Mouse (Mus musculus) gastrocnemius, adult 2 months (tissue): ENCODE measurements around the gene Gm17581. TPM values are rescaled to one million over a fixed set of nuclear protein-coding genes. Genes with fewer than 3 reads are reported as not detected.

Experiments used
- DNase-seq: peaks from one replicate; pipeline ENCODE4 v3.0.0; 2022
- H3K27ac ChIP-seq: fragments of 200-600 bp; 2 replicates; pipeline ENCODE4 v1.8.1; 2022; ENCODE audit warnings: mild to moderate bottlenecking
- H3K4me3 ChIP-seq: fragments of 200-600 bp; 2 replicates; pipeline ENCODE4 v1.8.1; 2022; ENCODE audit warnings: mild to moderate bottlenecking, moderate library complexity
- CTCF ChIP-seq: fragments of 200-600 bp; IDR thresholded peaks from 2 replicates; pipeline ENCODE4 v1.8.1; 2022; ENCODE audit warnings: antibody characterized with exemption, mild to moderate bottlenecking, moderate library complexity
- intact Hi-C: fragments of 180-260 bp; cut with DNase I; formaldehyde crosslinking; loops from one replicate; pipeline ENCODE4 v1.15.1; 2025
- total RNA-seq, 2 experiments: library from RNA; stranded (reverse); gene quantifications; 2 replicates each; pipeline ENCODE4 v1.2.3; 2021

The Gm17581 gene
- total RNA-seq, 2 experiments from 2014 or later: not detected

DNA sequence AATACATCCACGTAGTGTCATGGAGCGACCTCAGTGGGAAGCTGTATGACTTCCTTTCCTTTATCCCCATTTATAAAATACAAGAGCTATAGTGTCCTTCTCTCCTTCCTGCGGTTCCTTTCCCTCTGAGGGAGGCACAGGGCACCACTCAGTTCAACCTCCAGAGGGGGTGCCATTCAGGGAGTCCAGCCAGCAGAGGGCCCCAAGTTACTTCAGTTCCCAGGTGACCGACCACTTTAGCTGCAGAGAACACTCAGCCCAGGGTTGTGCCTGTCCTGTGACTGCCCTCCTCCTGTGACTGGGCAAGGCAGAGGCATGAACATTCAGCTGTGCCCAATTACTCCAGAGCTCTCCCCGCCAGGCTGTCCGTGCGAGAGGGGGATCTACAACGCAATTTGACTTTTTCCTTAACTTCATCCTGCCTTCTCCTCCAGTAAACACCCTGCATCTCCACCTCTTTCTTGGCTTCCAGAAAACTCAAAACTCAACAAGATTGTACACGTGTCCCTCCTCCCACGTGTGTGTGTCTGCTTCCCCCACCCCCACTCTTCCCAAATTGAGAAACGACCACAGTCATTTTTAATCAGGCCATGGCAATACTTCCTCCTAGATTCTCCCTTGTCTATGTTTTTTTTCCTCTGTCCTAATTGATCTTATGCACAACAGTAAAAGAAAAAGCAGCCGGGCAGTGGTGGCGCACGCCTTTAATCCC lies 21.3 kb upstream of the Gm17581 start:
- intact Hi-C loops: no loop called here
- DNase-seq: no peak
- H3K4me3 ChIP-seq: no peak overlapping the region
- H3K27ac ChIP-seq: no peak overlapping the region
- TF ChIP-seq CTCF: peak; percentile 18; the same call in 1 of the 2 replicates

GRCm38 (mm10) chr2:155755746-155756145 lies 20.1 kb upstream of the Gm17581 start:
- intact Hi-C loops: no loop called here
- Histone ChIP-seq H3K4me3 (no peak overlapping the region), H3K27ac (no peak overlapping the region)
- TF ChIP-seq CTCF: peak; percentile 65
- peak; percentile 56 for DNase-seq

DNA sequence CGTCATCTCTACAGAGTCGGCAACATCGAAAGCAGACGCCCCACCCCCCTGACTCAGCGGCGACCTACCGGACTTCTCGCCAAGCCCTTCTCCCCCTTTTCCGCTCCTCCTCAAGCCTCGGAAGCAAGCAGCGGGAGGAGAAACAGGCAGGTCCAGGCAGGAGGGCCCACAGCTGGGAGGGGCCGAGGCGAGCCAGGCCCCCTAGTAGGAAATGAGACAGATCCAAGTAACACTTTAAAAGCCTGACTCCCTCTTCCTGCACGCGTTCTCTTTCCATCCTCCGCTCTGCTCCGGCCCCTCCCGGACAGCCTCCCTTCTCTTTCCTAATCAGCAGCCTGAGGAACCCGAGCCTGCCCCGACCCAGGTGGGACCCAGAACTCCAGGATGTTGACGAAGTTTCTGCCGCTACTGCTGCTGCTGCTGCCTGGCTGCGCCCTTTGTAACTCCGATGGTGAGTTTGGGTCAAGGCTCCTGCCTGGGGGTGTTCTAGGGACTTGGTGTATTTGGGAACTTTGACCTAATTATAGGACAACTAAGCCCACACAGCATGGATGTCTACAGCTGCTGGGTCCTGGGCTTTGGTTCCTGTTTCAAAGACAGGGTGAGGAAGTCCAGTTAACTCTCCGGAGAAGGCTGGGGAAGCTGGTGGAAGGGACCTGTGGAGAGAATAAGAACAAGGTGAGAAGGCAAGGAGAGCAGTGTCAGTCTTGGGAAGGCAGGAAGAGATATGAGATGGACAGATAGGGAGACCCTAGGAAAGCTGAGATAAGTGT lies 15.5 kb upstream of the Gm17581 start, which contains the start of gene Procr:
Procr (plus strand) TSS at position 104 of the 773 bp plus-strand sequence.
- H3K27ac ChIP-seq: peak within 1 kb of the TSS; percentile 81
- TF ChIP-seq CTCF: no peak
- intact Hi-C loops: no loop called here
- peak within 1 kb of the TSS; percentile 75 for H3K4me3 ChIP-seq
- peak; percentile 77 for DNase-seq

GRCm38 (mm10) chr2:155749394-155749793 lies 13.7 kb upstream of the Gm17581 start:
- TF ChIP-seq CTCF: no peak
- Histone ChIP-seq H3K4me3 (no peak overlapping the region), H3K27ac (no peak overlapping the region)
- no peak for DNase-seq
- intact Hi-C loops: no loop called here

DNA sequence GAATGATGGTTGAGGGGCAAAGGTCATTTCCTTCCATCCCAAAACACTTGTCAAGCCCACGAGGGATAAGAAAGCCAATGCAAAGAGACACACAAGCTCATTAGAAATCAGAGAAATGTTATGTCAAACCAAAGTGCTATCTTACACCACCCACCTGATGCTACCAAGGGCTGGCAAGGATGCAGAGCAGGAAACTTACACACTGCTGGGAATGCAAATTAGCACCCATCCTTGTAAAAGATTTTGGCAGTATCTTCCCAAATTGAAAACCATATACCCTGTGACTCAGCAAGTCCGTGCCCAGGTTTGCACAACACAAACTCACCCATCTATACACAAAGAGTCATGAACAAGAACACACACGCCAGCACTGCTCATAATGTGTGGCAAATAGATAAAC lies 9.8 kb upstream of the Gm17581 start:
- no peak for DNase-seq
- TF ChIP-seq CTCF: no peak
- H3K4me3 ChIP-seq: no peak overlapping the region
- H3K27ac ChIP-seq: no peak overlapping the region
- intact Hi-C loops: no loop called here

GRCm38 (mm10) chr2:155743351-155743750 lies 7.7 kb upstream of the Gm17581 start:
- no peak for TF ChIP-seq CTCF
- intact Hi-C loops: no loop called here
- no peak for DNase-seq
- H3K4me3 ChIP-seq: no peak overlapping the region
- H3K27ac ChIP-seq: no peak overlapping the region

GRCm38 (mm10) chr2:155742931-155743337 lies 7.3 kb upstream of the Gm17581 start:
- peak; percentile 22 for DNase-seq
- Histone ChIP-seq H3K4me3 (no peak overlapping the region), H3K27ac (no peak overlapping the region)
- TF ChIP-seq CTCF: no peak
- intact Hi-C loops: no loop called here

- no peak for TF ChIP-seq CTCF
- intact Hi-C loops: no loop called here
- DNase-seq: no peak
- Histone ChIP-seq H3K4me3 (no peak overlapping the region), H3K27ac (no peak overlapping the region)
Measured at GRCm38 (mm10) chr2:155742211-155742610, 6.5 kb upstream of the Gm17581 start.

GRCm38 (mm10) chr2:155737803-155738202 lies 2.1 kb upstream of the Gm17581 start:
- intact Hi-C loops: no loop called here
- Histone ChIP-seq H3K4me3 (no peak overlapping the region), H3K27ac (no peak overlapping the region)
- no peak for DNase-seq
- TF ChIP-seq CTCF: no peak

DNA sequence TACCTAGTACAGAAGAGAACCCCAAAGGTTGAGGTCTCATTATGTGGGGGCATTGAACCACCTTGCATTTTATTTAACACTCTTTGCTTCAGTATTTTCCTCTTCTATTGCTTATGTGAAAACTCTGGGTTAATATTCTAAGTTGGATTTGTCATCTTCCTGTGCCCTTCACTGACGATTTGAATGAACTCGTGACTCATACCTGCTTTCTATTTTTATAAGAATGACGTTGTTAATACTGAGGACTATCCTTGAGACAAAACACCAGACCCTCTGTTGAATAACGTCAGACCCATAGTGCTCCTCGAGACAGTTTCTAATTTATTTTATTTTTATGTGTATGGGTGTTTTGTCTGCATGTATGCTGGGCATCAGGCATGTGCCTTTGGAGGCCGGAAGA lies 1.3 kb upstream of the Gm17581 start:
- DNase-seq: no peak
- TF ChIP-seq CTCF: no peak
- intact Hi-C loops: no loop called here
- H3K27ac ChIP-seq: no peak overlapping the region
- H3K4me3 ChIP-seq: no peak overlapping the region

- DNase-seq: no peak
- peak overlapping the region; percentile 67 for H3K27ac ChIP-seq
- no peak for TF ChIP-seq CTCF
- intact Hi-C loops: no loop called here
- no peak overlapping the region for H3K4me3 ChIP-seq
Measured at GRCm38 (mm10) chr2:155735080-155735479, 586 bp downstream of the Gm17581 start.

DNA sequence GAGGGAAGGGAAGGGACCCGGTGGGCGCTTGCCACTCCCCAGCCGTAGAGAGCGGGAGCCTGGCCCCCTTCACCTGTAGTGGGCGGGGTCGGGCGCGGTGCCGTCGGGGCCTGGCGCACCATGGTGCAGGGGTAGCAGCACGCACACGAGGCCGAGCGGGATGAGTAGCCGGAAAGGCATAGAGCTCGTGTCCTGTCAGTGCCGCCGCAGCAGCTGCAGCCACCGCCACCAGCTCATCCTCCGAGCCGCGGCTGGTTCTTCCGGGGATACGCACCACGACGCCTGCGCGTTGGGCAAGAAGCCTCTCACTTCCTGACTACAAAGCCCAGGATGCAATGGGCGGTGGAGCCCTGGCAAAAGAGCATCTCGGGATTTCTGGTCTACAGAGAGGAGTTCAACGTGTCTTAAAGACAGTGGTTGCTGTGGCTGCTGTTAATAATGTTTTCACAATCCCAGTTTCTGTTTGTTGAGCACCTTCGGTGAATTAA lies 6.5 kb downstream of the Gm17581 start, which contains the start of gene Edem2:
Edem2 (minus strand) TSS at position 318 of the 488 bp plus-strand sequence.
- H3K4me3 ChIP-seq: peak within 1 kb of the TSS; percentile 100
- TF ChIP-seq CTCF: no peak
- peak; percentile 94 for DNase-seq
- peak within 1 kb of the TSS; percentile 86 for H3K27ac ChIP-seq
- intact Hi-C loops: no loop called here

DNA sequence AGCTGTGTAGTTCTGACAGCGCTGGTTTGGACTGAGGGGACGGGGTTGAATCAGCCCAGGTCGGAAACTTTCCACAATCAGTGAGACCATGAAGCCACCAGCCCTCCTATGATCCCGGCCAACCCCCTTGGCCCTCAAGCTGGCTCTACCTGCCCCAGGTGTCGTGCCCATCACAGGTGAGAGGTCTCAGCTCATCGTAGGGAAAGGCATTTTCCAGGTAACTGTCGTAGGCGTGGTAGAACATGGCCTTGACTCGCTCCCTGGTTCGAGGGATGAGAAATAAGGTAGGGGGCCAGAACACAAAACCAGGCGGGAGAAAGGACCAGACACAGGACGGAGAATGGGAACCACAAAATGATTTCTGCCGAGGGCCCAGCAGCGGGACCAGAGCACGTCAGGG lies 6.9 kb downstream of the Gm17581 start:
- intact Hi-C loops: no loop called here

More for the DNA sequence above, 6.9 kb downstream of the Gm17581 start:
- TF ChIP-seq CTCF: no peak
- peak overlapping the region; percentile 100 for H3K4me3 ChIP-seq
- DNase-seq: no peak
- H3K27ac ChIP-seq: peak overlapping the region; percentile 86
